Mouse (Mus musculus) forebrain, embryonic 11.5 days (tissue): ENCODE data around the gene Spink2. TPM values are rescaled to one million over a fixed set of nuclear protein-coding genes. Genes with fewer than 3 reads are reported as not detected.
"Not testable (repeated sequence)": the region's sequence is repeated elsewhere in the genome, so short reads cannot be mapped to it uniquely, and the experiment has no call there.

Experiments
- ATAC-seq: fragments of 200-750 bp; cut with Nextera tagmentation; replicated peaks from 2 replicates; pipeline ENCODE4 v1.8.0; 2017; ENCODE audit warnings: moderate TSS enrichment; ENCODE audit not compliant: low FRiP score
- DNase-seq: peaks from one replicate; pipeline ENCODE4 v3.0.0-alpha.2; 2017; ENCODE audit warnings: low spot score
- H3K27ac ChIP-seq: fragments of 300-500 bp; sonication (generic); 2 replicates; pipeline ENCODE4 v1.5.1; 2014; ENCODE audit warnings: low read depth, low read length
- H3K27me3 ChIP-seq: fragments of 300-500 bp; sonication (generic); 2 replicates; pipeline ENCODE4 v1.6.1; 2014; ENCODE audit warnings: mild to moderate bottlenecking, low read length, mixed read lengths; ENCODE audit not compliant: control insufficient read depth, insufficient read depth
- H3K36me3 ChIP-seq: fragments of 300-500 bp; sonication (generic); 2 replicates; pipeline ENCODE4 v1.6.1; 2014; ENCODE audit warnings: mild to moderate bottlenecking, low read length, moderate library complexity, mixed read lengths; ENCODE audit not compliant: control insufficient read depth, insufficient read depth
- H3K4me1 ChIP-seq: fragments of 300-500 bp; sonication (generic); replicated peaks from 2 replicates; pipeline ENCODE4 v1.6.1; 2014; ENCODE audit warnings: low read length, mixed read lengths; ENCODE audit not compliant: control insufficient read depth, insufficient read depth
- H3K4me2 ChIP-seq: fragments of 300-500 bp; sonication (generic); 2 replicates; pipeline ENCODE4 v1.6.1; 2014; ENCODE audit warnings: low read depth, mild to moderate bottlenecking, low read length, moderate library complexity, mixed read lengths; ENCODE audit not compliant: severe bottlenecking
- H3K4me3 ChIP-seq: fragments of 300-500 bp; sonication (generic); 2 replicates; pipeline ENCODE4 v1.5.1; 2014; ENCODE audit warnings: low read depth, low read length
- H3K9ac ChIP-seq: fragments of 300-500 bp; sonication (generic); 2 replicates; pipeline ENCODE4 v1.6.1; 2014; ENCODE audit warnings: low read length
- H3K9me3 ChIP-seq: fragments of 300-500 bp; sonication (generic); 2 replicates; pipeline ENCODE4 v1.6.1; 2016; ENCODE audit warnings: low read length, mixed read lengths; ENCODE audit not compliant: control insufficient read depth
- WGBS: fragments of 180-500 bp; shearing (Covaris S2); extraction: QIAGEN DNeasy Blood & Tissue Kit; methylation state at CpG from one replicate; pipeline ENCODE4 v1.1.7; 2014; 5-methylcytosine and 5-hydroxymethylcytosine counted together
- polyA plus RNA-seq: library from polyadenylated mRNA; unstranded; fragments of >200 nt; fragmentation: Nextera tagmentation; extraction: Ambion mirVana; gene quantifications from 2 replicates; pipeline ENCODE4 v1.2.1, GENCODE M21; 2014

The Spink2 gene
- polyA plus RNA-seq, 1 experiment from 2014 or later, result 1.2 TPM

GRCm38 (mm10) chr5:77188738-77189137 lies 22.5 kb downstream of the Spink2 start:
- Histone ChIP-seq H3K4me1 (no peaks in the 10 kb centered on the region), H3K4me3 (no peak overlapping the region), H3K4me2 (no peak overlapping the region), H3K9ac (no peak overlapping the region), H3K36me3 (no peaks in the 10 kb centered on the region), H3K27ac (no peak overlapping the region), H3K9me3 (no peaks in the 10 kb centered on the region; the same call in 1 of the 2 replicates), H3K27me3 (no peaks in the 10 kb centered on the region)
- ATAC-seq, result no peak
- WGBS, result 46% methylated on average over 3 of the region's 3 CpGs
- no peak for DNase-seq

GRCm38 (mm10) chr5:77185351-77185750 lies 25.9 kb downstream of the Spink2 start:
- Histone ChIP-seq H3K9ac (no peak overlapping the region), H3K4me3 (no peak overlapping the region), H3K9me3 (no peaks in the 10 kb centered on the region; the same call in 1 of the 2 replicates), H3K4me1 (no peaks in the 10 kb centered on the region), H3K4me2 (no peak overlapping the region), H3K36me3 (no peaks in the 10 kb centered on the region), H3K27me3 (no peaks in the 10 kb centered on the region), H3K27ac (no peak overlapping the region)
- ATAC-seq, result no peak
- WGBS, result 89% methylated on average over 3 of the region's 3 CpGs
- DNase-seq, result no peak

GRCm38 (mm10) chr5:77183876-77184275 lies 27.4 kb downstream of the Spink2 start:
- ATAC-seq, H3K27ac ChIP-seq, H3K9ac ChIP-seq, H3K4me3 ChIP-seq, H3K9me3 ChIP-seq, H3K4me2 ChIP-seq, H3K27me3 ChIP-seq, H3K4me1 ChIP-seq, H3K36me3 ChIP-seq, DNase-seq: not testable (repeated sequence)
- 72% methylated on average over 5 of the region's 5 CpGs for WGBS

GRCm38 (mm10) chr5:77183338-77183737 lies 27.9 kb downstream of the Spink2 start:
- H3K4me2 ChIP-seq, result no peak overlapping the region
- H3K36me3 ChIP-seq, result no peaks in the 10 kb centered on the region
- H3K9ac ChIP-seq, result no peak overlapping the region
- no peak overlapping the region for H3K27ac ChIP-seq
- no peak overlapping the region for H3K4me3 ChIP-seq
- 52% methylated on average over 1 of the region's 1 CpGs for WGBS
- ATAC-seq (no peak), DNase-seq (no peak)
- no peaks in the 10 kb centered on the region for H3K4me1 ChIP-seq
- H3K9me3 ChIP-seq, result no peaks in the 10 kb centered on the region; the same call in 1 of the 2 replicates
- H3K27me3 ChIP-seq, result no peaks in the 10 kb centered on the region

GRCm38 (mm10) chr5:77181508-77181907 lies 29.8 kb downstream of the Spink2 start:
- Histone ChIP-seq H3K4me2 (no peak overlapping the region), H3K4me3 (no peak overlapping the region), H3K27me3 (no peaks in the 10 kb centered on the region), H3K4me1 (no peaks in the 10 kb centered on the region), H3K36me3 (no peaks in the 10 kb centered on the region), H3K9me3 (no peaks in the 10 kb centered on the region), H3K27ac (no peak overlapping the region), H3K9ac (no peak overlapping the region)
- 91% methylated on average over 7 of the region's 7 CpGs for WGBS
- no peak for DNase-seq
- ATAC-seq, result no peak

- WGBS, result 92% methylated on average over 1 of the region's 1 CpGs
- H3K27ac ChIP-seq, result no peak overlapping the region
- ATAC-seq, result no peak
- H3K4me2 ChIP-seq, result no peak overlapping the region
- H3K9ac ChIP-seq, result no peak overlapping the region
- no peaks in the 10 kb centered on the region for H3K36me3 ChIP-seq
- no peak overlapping the region for H3K4me3 ChIP-seq
- H3K4me1 ChIP-seq, result no peaks in the 10 kb centered on the region
- DNase-seq, result no peak
- no peaks in the 10 kb centered on the region for H3K27me3 ChIP-seq
- no peaks in the 10 kb centered on the region for H3K9me3 ChIP-seq
Measured at GRCm38 (mm10) chr5:77178976-77179375, 32.3 kb downstream of the Spink2 start.

- 84% methylated on average over 9 of the region's 9 CpGs for WGBS
- Histone ChIP-seq H3K9me3 (no peaks in the 10 kb centered on the region), H3K9ac (no peak overlapping the region), H3K36me3 (no peaks in the 10 kb centered on the region), H3K4me3 (no peak overlapping the region), H3K4me1 (no peaks in the 10 kb centered on the region), H3K4me2 (no peak overlapping the region), H3K27me3 (no peaks in the 10 kb centered on the region), H3K27ac (no peak overlapping the region)
- no peak for DNase-seq
- no peak for ATAC-seq
Measured at GRCm38 (mm10) chr5:77178008-77178407, 33.3 kb downstream of the Spink2 start.

- Histone ChIP-seq H3K4me2 (no peak overlapping the region), H3K4me3 (no peak overlapping the region), H3K9me3 (no peaks in the 10 kb centered on the region), H3K27me3 (no peaks in the 10 kb centered on the region), H3K36me3 (no peaks in the 10 kb centered on the region), H3K9ac (no peak overlapping the region), H3K4me1 (no peaks in the 10 kb centered on the region), H3K27ac (no peak overlapping the region)
- ATAC-seq, result no peak
- DNase-seq, result no peak
- WGBS, result 86% methylated on average over 4 of the region's 4 CpGs
Measured at GRCm38 (mm10) chr5:77174779-77175178, 36.5 kb downstream of the Spink2 start.

- WGBS, result 60% methylated on average over 4 of the region's 5 CpGs
- DNase-seq (no peak), ATAC-seq (no peak)
- Histone ChIP-seq H3K36me3 (no peaks in the 10 kb centered on the region), H3K27me3 (no peaks in the 10 kb centered on the region), H3K4me3 (no peak overlapping the region), H3K27ac (no peak overlapping the region), H3K9me3 (no peaks in the 10 kb centered on the region), H3K4me2 (no peak overlapping the region), H3K4me1 (no peaks in the 10 kb centered on the region), H3K9ac (no peak overlapping the region)
Measured at GRCm38 (mm10) chr5:77170593-77170992, 40.7 kb downstream of the Spink2 start.
